Mouse (Mus musculus) adipose tissue, adult 10 weeks (tissue): ENCODE measurements around the gene Dram1. TPM values are rescaled to one million over a fixed set of nuclear protein-coding genes. Genes with fewer than 3 reads are reported as not detected.

Experiments
- polyA plus RNA-seq: library from polyadenylated mRNA; stranded (reverse); fragments of 350-450 nt; fragmentation: Illumina TruSeq; extraction: RNeasy Lipid Tissue Mini Kit (QIAGEN cat#74804); gene quantifications from one replicate; pipeline ENCODE4 v1.2.3, GENCODE M21; 2014; ENCODE audit warnings: low read depth, low replicate concordance

The Dram1 gene
- 58.7 TPM for polyA plus RNA-seq

DNA sequence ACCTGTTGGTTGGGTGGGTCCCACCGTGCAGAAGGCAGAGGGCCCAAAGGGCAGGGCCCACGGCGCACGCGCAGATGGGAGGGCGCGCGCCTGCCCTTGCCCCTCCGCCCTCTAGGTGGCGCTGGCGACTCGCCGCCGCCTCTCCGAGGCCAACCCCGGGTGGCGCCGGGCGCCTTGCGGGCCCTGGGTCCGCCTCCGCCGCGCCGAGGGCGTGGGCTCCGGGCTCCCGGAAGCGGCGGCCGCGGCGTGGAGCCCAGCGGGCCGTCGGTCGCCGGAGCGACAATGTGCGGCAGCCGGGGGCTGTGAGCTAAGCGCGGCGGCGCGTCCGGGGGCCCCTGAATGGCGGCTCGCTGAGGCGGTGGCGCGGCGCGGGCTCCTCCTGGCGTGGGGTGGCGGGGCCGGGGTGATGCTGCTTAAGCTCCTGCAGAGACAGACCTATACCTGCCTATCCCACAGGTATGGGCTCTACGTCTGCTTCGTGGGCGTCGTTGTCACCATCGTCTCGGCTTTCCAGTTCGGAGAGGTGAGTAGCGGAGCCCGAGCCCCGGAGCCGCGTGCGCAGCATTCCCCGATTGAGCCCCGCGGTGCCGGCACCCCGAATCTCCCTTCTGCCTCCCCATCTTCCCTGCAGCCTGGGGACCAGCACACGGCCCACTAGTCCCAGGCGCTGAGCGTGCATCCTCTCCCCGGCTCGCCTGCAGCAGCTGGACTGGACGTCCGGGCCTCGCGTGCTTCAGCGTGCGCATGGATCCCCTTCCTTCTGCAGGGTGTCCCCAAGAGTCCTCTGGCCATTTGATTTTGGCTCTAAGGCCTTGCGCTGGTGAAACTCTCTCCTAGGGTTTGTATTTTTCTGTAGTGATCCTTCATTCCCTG is at the start of gene Dram1, which contains the start of gene Gnptab:
TSS of gene Dram1 (minus strand) at position 68 of the 873 bp plus-strand sequence.
TSS of gene Gnptab (plus strand) at position 120 of the 873 bp plus-strand sequence.

Other genes starting within 250 kb of the Dram1 start
- 0.94 TPM for gene Parpbp, start 232.1 kb downstream of the Dram1 start, polyA plus RNA-seq
- gene Nup37, start 232.1 kb downstream of the Dram1 start, polyA plus RNA-seq = 8.7 TPM
- gene Washc3, start 178.0 kb downstream of the Dram1 start, polyA plus RNA-seq = 55.9 TPM
- gene Gnptab, start 52 bp upstream of the Dram1 start, polyA plus RNA-seq = 20.7 TPM
- 5.2 TPM for gene Sycp3, start 80.5 kb upstream of the Dram1 start, polyA plus RNA-seq
- 339 TPM for gene Chpt1, start 125.0 kb upstream of the Dram1 start, polyA plus RNA-seq
- gene Mybpc1, start 226.1 kb upstream of the Dram1 start, polyA plus RNA-seq = 2.3 TPM